8 mouse cellular contexts compared by ENCODE assay signal in genomic region chr17:8991160-8991559, GRCm38 (mm10). TPM values are rescaled to one million over a fixed set of nuclear protein-coding genes. Genes with fewer than 3 reads are reported as not detected.
A peak's percentile ranks its signal among the peaks of the same experiment; 100 is the strongest.
DNase-seq lines count a peak whose midpoint lies in the region; ATAC-seq and TF ChIP-seq lines count a peak whose summit lies in the region.

No protein-coding gene starts in this region.

- ATAC-seq in forebrain, embryonic 11.5 days (replicated peaks; ENCODE audit: low FRiP score) = no peak
- no peak for ATAC-seq in forebrain, embryonic 16.5 days
- ATAC-seq in heart, embryonic 11.5 days (replicated peaks; ENCODE audit: insufficient number of reproducible peaks, low FRiP score, low TSS enrichment) = no peak

- no peak overlapping the region for H3K27ac ChIP-seq in forebrain, embryonic 11.5 days (ENCODE audit: low read depth, low read length)
- H3K27ac ChIP-seq in forebrain, embryonic 16.5 days (ENCODE audit: low read length) = no peak overlapping the region
- H3K27ac ChIP-seq in heart, embryonic 11.5 days (ENCODE audit: low read depth, low read length) = no peak overlapping the region

- H3K9me3 ChIP-seq in forebrain, embryonic 11.5 days (ENCODE audit: control insufficient read depth, low read length) = no peaks in the 10 kb centered on the region
- no peaks in the 10 kb centered on the region for H3K9me3 ChIP-seq in forebrain, embryonic 16.5 days (ENCODE audit: control insufficient read depth, low read length)
- no peaks in the 10 kb centered on the region for H3K9me3 ChIP-seq in heart, embryonic 11.5 days (replicated peaks; ENCODE audit: control insufficient read depth, low read length)

- peak; percentile 59 for DNase-seq in forebrain, embryonic 11.5 days (ENCODE audit: low spot score)
- no peak for DNase-seq in lung, adult 2 months
- no peak for DNase-seq in lung, postnatal 25 days (ENCODE audit: low spot score)
- peak; percentile 14 for DNase-seq in embryo, embryonic 11.5 days (ENCODE audit: low read depth, low spot score)
- DNase-seq in retina, embryonic 14.5 days (ENCODE audit: low spot score) = peak; percentile 80
- DNase-seq in gastrocnemius, postnatal 14 days = no peak

- no peak for TF ChIP-seq POLR2A in lung, adult 2 months (IDR thresholded peaks at IDR 0.05; ENCODE audit: borderline replicate concordance, extremely low read depth, low read depth, low read length)

- H3K4me3 ChIP-seq in forebrain, embryonic 11.5 days (ENCODE audit: low read depth, low read length) = no peak overlapping the region
- no peak overlapping the region for H3K4me3 ChIP-seq in forebrain, embryonic 16.5 days (replicated peaks; ENCODE audit: low read length)
- no peak overlapping the region for H3K4me3 ChIP-seq in lung, adult 2 months (replicated peaks; ENCODE audit: extremely low read depth, low read depth, low read length)
- H3K4me3 ChIP-seq in heart, embryonic 11.5 days (ENCODE audit: low read depth, low read length) = no peak overlapping the region

- intact Hi-C loops in gastrocnemius, postnatal 14 days (cut with DNase I; ENCODE audit: low total_unique reads) = no loop called here

- no peak overlapping the region for H3K9ac ChIP-seq in forebrain, embryonic 11.5 days (ENCODE audit: low read length)
- H3K9ac ChIP-seq in forebrain, embryonic 16.5 days (replicated peaks; ENCODE audit: low read depth, low read length) = no peak overlapping the region
- no peak overlapping the region for H3K9ac ChIP-seq in heart, embryonic 11.5 days (ENCODE audit: low read depth, low read length)

- H3K36me3 ChIP-seq in forebrain, embryonic 11.5 days (ENCODE audit: control insufficient read depth, insufficient read depth, low read length) = no peaks in the 10 kb centered on the region
- H3K36me3 ChIP-seq in forebrain, embryonic 16.5 days (ENCODE audit: control insufficient read depth, insufficient read depth) = no peaks in the 10 kb centered on the region
- H3K36me3 ChIP-seq in heart, embryonic 11.5 days (ENCODE audit: control insufficient read depth, insufficient read depth, low read length) = no peaks in the 10 kb centered on the region

- 0 out of 2 replicates have a peak, but pooled peaks have one; percentile 14 for TF ChIP-seq CTCF in lung, adult 2 months (IDR thresholded peaks at IDR 0.05; ENCODE audit: insufficient read depth, low read length)

- no peaks in the 10 kb centered on the region for H3K27me3 ChIP-seq in forebrain, embryonic 11.5 days (ENCODE audit: control insufficient read depth, insufficient read depth, low read length)
- H3K27me3 ChIP-seq in forebrain, embryonic 16.5 days (replicated peaks; ENCODE audit: control insufficient read depth, insufficient read depth, low read length) = no peaks in the 10 kb centered on the region
- no peaks in the 10 kb centered on the region for H3K27me3 ChIP-seq in heart, embryonic 11.5 days (ENCODE audit: control insufficient read depth, insufficient read depth, low read length)

- 28% methylated on average over 8 of the region's 8 CpGs for WGBS in forebrain, embryonic 11.5 days
- WGBS in forebrain, embryonic 16.5 days = 25% methylated on average over 8 of the region's 8 CpGs
- WGBS in lung, adult 2 months = 44% methylated on average over 8 of the region's 8 CpGs
- WGBS in heart, embryonic 11.5 days (ENCODE audit: insufficient replicate concordance) = 29% methylated on average over 8 of the region's 8 CpGs

- H3K4me1 ChIP-seq in forebrain, embryonic 11.5 days (replicated peaks; ENCODE audit: control insufficient read depth, insufficient read depth, low read length) = no peaks in the 10 kb centered on the region
- peaks cover 20% of the 10 kb centered on the region for H3K4me1 ChIP-seq in forebrain, embryonic 16.5 days (replicated peaks; ENCODE audit: control insufficient read depth, insufficient read depth, low read length)
- peaks cover 2% of the 10 kb centered on the region; the same call in 1 of the 2 replicates for H3K4me1 ChIP-seq in lung, adult 2 months (ENCODE audit: control insufficient read depth, insufficient read depth, low read length)
- H3K4me1 ChIP-seq in heart, embryonic 11.5 days (ENCODE audit: control insufficient read depth, insufficient read depth, low read length) = no peaks in the 10 kb centered on the region

- H3K4me2 ChIP-seq in forebrain, embryonic 11.5 days (ENCODE audit: low read depth, low read length, severe bottlenecking) = no peak overlapping the region
- H3K4me2 ChIP-seq in forebrain, embryonic 16.5 days (ENCODE audit: low read length) = no peak overlapping the region
- H3K4me2 ChIP-seq in heart, embryonic 11.5 days = no peak overlapping the region

RNA-seq across cellular contexts. Expression of gene 1700010I14Rik, which starts 3.0 kb away (rescaled TPM):
- 2.6 and 2.9 TPM in 2 replicates for polyA plus RNA-seq in forebrain, embryonic 11.5 days (2014; fragmentation: Nextera tagmentation; extraction: Ambion mirVana)
- polyA plus RNA-seq in forebrain, embryonic 16.5 days (2015; fragmentation: Nextera tagmentation; extraction: Ambion mirVana) = 1.2 and 1.5 TPM in 2 replicates
- 0.48 and 0.52 TPM in 2 replicates for polyA plus RNA-seq in lung, adult 2 months (2012; rRNA removed)
- total RNA-seq in gastrocnemius, postnatal 14 days (2021) = under 1 TPM; 0.22 to 0.33 TPM
- 0.41 and 0.73 TPM in 2 replicates for polyA plus RNA-seq in heart, embryonic 11.5 days (2014; fragmentation: Nextera tagmentation; extraction: Ambion mirVana)

Comparison
In these comparisons a context has a peak if more than half of its experiments do, and no peak if none do; other contexts are left out.
1. DNase-seq: peak in forebrain, embryonic 11.5 days (single experiment), embryo, embryonic 11.5 days (single experiment) and retina, embryonic 14.5 days (single experiment); none in lung, adult 2 months (single experiment), lung, postnatal 25 days (single experiment) and gastrocnemius, postnatal 14 days (single experiment).